Mouse (Mus musculus) lung, postnatal 4 days (tissue): ENCODE data around the gene Dnm3.
"Not testable (repeated sequence)": the region's sequence is repeated elsewhere in the genome, so short reads cannot be mapped to it uniquely, and the experiment has no call there.

ENCODE experiments used
- DNase-seq, 2 experiments: peaks; one replicate each; pipeline ENCODE4 v3.0.0; 2021

Gene Dnm3

GRCm38 (mm10) chr1:162425930-162426478, 51.8 kb downstream of the Dnm3 start:
- no peak for DNase-seq

GRCm38 (mm10) chr1:162422826-162423225, 55.0 kb downstream of the Dnm3 start:
- DNase-seq: no peak

DNA sequence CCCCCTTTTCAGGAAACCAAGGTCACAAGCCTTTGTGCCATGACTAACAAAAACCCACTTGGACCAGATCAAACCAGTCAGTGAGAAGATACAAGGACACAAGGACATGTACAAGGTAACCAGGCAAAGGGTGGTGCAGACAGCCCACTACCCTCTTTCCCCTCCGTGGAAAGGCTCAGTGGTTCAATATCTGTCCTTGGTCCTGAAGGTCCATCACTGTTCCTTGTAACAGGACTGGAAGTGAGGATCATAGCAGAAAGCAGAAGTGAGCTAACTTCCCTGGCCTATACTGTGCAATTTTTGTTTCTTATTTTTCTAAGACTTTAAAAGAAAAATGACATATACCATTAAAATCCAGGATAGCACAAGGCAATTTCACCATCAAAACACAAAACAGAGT, 64.0 kb downstream of the Dnm3 start:
- DNase-seq: no peak

- DNase-seq: no peak
Measured at GRCm38 (mm10) chr1:162412787-162413429, 64.9 kb downstream of the Dnm3 start.

DNA sequence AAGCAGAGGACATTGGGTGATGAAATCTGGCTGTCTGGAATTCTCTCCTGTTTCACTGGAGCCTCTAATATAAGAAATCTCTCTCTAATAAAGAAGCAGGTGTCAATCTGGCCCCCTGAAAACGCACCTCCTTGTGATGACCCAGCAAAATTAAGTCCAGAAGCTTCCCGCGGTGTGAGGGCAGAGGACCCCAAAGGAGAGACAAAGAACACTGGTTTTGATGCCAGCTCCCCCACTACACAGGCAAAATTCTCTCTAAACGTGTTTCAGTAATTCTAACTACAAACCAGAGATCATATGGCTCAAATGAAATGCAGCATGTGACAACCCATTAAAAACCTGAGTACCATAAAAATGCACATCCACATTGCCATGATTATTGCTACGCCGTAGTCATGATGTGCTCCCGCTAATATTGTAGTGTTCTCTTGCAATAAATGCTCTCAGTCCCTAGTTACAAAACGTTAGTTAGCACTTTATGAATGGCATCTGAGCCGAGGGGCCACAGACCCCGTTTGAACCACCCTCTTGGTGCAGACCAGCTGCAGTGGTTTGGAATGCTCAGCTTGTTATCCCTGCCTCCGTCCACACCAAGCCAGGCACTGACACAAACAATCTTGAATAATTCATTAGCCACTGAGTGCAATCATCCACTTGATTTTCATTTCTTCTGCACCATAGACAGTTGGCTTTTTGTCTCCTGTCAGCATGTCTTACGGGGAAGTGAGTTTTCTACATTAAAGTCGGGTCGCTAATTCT, 67.4 kb downstream of the Dnm3 start:
- DNase-seq: no peak

DNA sequence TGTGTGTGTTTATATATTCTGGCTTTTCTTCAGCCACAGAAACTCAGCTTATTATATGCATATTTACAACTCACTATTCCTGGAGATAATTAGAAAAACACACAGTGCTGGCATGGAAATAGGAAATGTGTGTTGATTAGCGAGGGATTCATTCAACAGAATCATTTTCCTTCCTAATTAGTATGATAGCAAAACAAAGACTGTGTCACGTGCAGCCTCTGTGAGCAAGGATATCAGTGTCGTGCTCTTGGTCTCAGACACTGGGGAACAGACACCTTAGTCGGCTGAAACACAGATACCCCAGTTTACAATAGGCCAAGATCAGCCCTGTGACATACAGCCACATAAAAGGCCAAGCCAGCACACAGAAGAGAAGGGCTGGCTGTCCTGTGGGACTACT, 83.3 kb downstream of the Dnm3 start:
- no peak for DNase-seq

GRCm38 (mm10) chr1:162388442-162389165, 89.2 kb downstream of the Dnm3 start:
- peak; percentile 19 to 26 for DNase-seq

DNA sequence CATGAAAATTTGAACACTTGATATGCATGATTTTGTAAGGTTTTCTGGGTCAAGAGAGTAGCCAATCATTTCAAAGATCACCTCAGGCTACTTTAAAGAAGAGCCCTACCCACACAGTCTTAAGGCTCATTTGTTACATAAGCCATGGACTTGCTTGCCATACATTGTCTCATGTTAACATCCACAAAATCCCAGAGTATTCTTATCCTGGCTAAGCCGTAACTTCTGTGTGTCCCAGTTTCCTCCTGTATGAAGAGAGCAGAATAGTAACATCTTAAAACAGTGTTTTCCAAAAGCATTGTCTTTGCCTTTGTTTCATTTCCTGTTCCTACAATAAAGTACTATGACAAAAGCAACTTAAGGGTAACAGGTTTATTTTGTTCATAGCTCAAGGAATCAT, 104.8 kb downstream of the Dnm3 start:
- not testable (repeated sequence) for DNase-seq

- DNase-seq: no peak
Measured at GRCm38 (mm10) chr1:162369726-162370125, 108.1 kb downstream of the Dnm3 start.

- DNase-seq: peak in 1 of 2 experiments; percentile 30
Measured at GRCm38 (mm10) chr1:162361978-162362377, 115.9 kb downstream of the Dnm3 start.

DNA sequence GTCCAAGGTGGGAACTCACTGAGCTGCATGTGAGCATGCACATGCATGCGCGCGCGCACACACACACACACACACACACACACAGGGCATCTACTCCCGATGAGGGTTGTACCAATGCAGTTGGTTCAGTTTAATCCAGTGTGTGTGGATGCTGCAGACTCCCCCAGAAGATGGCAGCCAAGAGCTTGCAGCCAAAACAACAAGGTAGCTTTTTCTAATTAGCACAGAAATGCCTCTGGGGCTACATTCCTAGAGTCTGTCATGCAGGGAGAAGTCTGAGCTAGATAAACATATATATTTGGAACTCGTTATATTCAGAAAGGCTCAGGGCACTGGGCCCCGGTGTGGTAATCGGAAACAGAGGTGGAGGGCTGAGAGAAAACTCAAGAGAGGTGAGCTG, 118.6 kb downstream of the Dnm3 start:
- peak; percentile 45 to 57 for DNase-seq

DNA sequence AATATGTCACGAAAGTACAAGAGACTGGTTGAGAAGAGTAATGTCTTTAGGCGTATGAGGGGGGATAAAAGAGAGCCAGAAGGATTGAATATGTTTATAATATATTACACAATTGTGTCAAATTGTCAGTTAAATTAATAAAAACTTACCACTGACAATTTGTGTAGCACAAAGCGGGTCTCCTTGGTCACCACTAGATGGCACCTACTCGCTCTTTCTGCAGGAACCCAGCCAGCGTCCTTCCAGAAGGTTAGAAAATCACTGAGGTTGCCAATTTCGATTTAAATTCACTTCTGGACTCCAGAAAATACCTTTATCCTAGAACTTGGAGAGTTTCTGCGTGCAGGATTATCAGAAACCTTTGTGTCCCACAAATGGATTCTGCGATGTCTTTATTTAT, 119.8 kb downstream of the Dnm3 start:
- peak; percentile 18 to 25 for DNase-seq

DNA sequence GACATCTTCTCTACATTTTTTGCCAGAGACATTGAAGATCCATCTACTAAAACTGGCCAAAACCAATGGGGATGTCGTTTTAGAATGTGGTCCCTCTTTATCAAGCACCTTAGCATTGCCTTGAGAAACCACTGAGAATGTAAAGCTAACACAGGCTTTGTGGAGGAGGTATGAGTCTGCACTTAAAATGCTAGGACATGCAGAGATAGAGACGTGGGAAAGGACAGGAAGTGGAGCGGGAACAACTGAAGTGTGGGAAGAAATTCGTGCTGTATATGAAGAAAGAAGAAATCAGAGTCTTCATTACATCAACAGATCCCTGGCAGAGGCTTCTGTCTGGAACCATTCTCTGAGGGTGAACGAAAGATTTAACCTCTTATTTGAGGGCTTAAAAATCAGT, 121.4 kb downstream of the Dnm3 start:
- DNase-seq: no peak

GRCm38 (mm10) chr1:162354780-162355179, 123.1 kb downstream of the Dnm3 start:
- no peak for DNase-seq

- DNase-seq: no peak
Measured at GRCm38 (mm10) chr1:162353831-162354230, 124.0 kb downstream of the Dnm3 start.

GRCm38 (mm10) chr1:162349306-162349705, 128.5 kb downstream of the Dnm3 start:
- DNase-seq: no peak

GRCm38 (mm10) chr1:162346456-162347011, 131.3 kb downstream of the Dnm3 start:
- DNase-seq: no peak

- DNase-seq: no peak
Measured at GRCm38 (mm10) chr1:162337170-162337569, 140.7 kb downstream of the Dnm3 start.

GRCm38 (mm10) chr1:162336640-162337039, 141.2 kb downstream of the Dnm3 start:
- no peak for DNase-seq

DNA sequence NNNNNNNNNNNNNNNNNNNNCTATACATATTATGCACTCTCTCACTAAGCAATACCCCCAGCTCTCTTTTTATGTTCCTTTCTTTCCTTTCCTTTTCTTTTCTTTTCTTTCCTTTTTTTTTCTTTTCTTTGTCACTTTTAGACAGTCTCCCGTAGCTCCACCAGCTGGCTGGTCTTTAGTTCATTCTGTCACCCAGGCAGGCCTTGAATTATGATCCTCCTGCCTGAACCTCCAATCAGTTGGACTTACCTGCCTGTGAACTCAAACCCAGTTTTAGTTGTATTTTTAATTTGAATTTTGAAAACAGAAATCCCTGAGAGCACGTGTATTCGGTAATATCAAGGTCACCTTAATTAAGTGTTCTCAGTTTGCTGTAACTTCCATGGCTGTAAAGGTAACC, 141.6 kb downstream of the Dnm3 start:
- no peak for DNase-seq

- no peak for DNase-seq
Measured at GRCm38 (mm10) chr1:162328673-162329072, 149.2 kb downstream of the Dnm3 start.

GRCm38 (mm10) chr1:162327631-162328030, 150.2 kb downstream of the Dnm3 start:
- DNase-seq: no peak

- DNase-seq: no peak
Measured at GRCm38 (mm10) chr1:162324412-162324811, 153.4 kb downstream of the Dnm3 start.
